In the genomic region with DNA sequence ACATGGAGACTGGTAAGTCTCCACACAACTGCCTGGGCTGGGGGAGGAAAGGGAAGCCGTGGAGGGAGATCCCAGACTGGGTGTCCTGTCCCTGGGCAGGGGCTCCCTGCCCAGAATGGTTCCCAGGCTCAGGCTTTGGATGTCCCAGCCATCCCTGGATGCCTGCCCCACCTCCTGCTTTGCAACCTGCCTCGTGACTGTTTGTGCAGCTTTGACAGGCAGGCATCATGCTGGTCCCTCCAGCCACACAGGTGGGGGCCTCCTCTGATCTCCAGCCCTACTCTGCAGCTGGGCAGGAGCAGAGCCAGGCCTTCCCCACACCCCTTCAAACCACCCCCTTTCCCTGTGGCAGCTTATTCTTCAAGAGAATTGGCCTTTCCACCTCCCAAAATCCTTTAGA, we compare ENCODE assay signal across 12 mouse cellular contexts. TPM values are rescaled to one million over a fixed set of nuclear protein-coding genes. Genes with fewer than 3 reads are reported as not detected.
A peak's percentile ranks its signal among the peaks of the same experiment; 100 is the strongest.
DNase-seq lines count a peak whose midpoint lies in the region; ATAC-seq lines count a peak whose summit lies in the region.
"Had no signal": no experiment of that assay in that cellular context is flagged by ENCODE, and none has a peak within 500 bp of the region (broad histone marks: within the 10 kb centered on the region; RNA-seq: fewer than 3 reads in every experiment).

No protein-coding gene starts in this region.

- 74% methylated on average over 2 of the region's 2 CpGs for WGBS in liver, embryonic 11.5 days

- no peak overlapping the region for H3K4me3 ChIP-seq in liver, embryonic 11.5 days (ENCODE audit: low read depth, low read length)

- peak; percentile 53 for DNase-seq in cerebellum, adult 9-11 months
- DNase-seq in cerebellum, adult 11 months = no peak
- peak; percentile 34 for DNase-seq in heart, adult 8-10 months (ENCODE audit: low spot score)
- no peak for DNase-seq in heart, postnatal 14 days
- peak; percentile 49 for DNase-seq in left cerebral cortex, postnatal 4 days
- DNase-seq in left cerebral cortex, adult 11 months (ENCODE audit: low spot score) = no peak
- peak; percentile 34 for DNase-seq in skeletal muscle tissue, adult 2 months (ENCODE audit: low read depth, low spot score)
- no peak for DNase-seq in liver, embryonic 11.5 days (ENCODE audit: low spot score)
- DNase-seq: kidney, adult 9 months; lung, adult 18-20 months; right cerebral cortex, postnatal 25 days; thymus, adult 2 months had no signal

- no peak overlapping the region for H3K27ac ChIP-seq in liver, embryonic 11.5 days (ENCODE audit: low read depth, low read length)

- no peak overlapping the region for H3K9ac ChIP-seq in liver, embryonic 11.5 days (ENCODE audit: low read depth, low read length)

- intact Hi-C loops in heart, postnatal 14 days (cut with DNase I) = no loop called here
- intact Hi-C loops in left cerebral cortex, postnatal 4 days (cut with DNase I) = no loop called here

- no peak overlapping the region for H3K4me2 ChIP-seq in liver, embryonic 11.5 days

- H3K27me3 ChIP-seq in liver, embryonic 11.5 days (replicated peaks; ENCODE audit: control insufficient read depth, insufficient read depth, low read length) = no peaks in the 10 kb centered on the region

- H3K36me3 ChIP-seq in liver, embryonic 11.5 days (ENCODE audit: control insufficient read depth, insufficient read depth, low read length) = peaks cover 6% of the 10 kb centered on the region; the same call in 1 of the 2 replicates

- H3K4me1 ChIP-seq in liver, embryonic 11.5 days (replicated peaks; ENCODE audit: control insufficient read depth, insufficient read depth, low read length) = no peaks in the 10 kb centered on the region

- H3K9me3 ChIP-seq in liver, embryonic 11.5 days (ENCODE audit: control insufficient read depth, low read length) = no peaks in the 10 kb centered on the region

- no peak for ATAC-seq in liver, embryonic 11.5 days (replicated peaks; ENCODE audit: low FRiP score)

RNA-seq across cellular contexts. Expression of a gene that starts 12.0 kb away (rescaled TPM):
- total RNA-seq in heart, adult 8-10 months (2022) = 10 to 100 TPM; 51.3 to 79.6 (median 60.3) TPM
- 10 to 100 TPM; 35.7 to 49.1 TPM for total RNA-seq in heart, postnatal 14 days (2021)
- total RNA-seq in left cerebral cortex, postnatal 4 days (2021) = 10 to 100 TPM; 32.8 to 35.8 TPM
- 5.2 and 5.6 TPM in 2 replicates for polyA plus RNA-seq in liver, embryonic 11.5 days (2014; fragmentation: Nextera tagmentation; extraction: Ambion mirVana)

RNA-seq across cellular contexts. Expression of a gene that starts 27.7 kb away (rescaled TPM):
- 10 to 100 TPM in 3 of 4 experiments, 1 to 10 TPM in 1; 8.9 to 13.5 (median 10.5) TPM for total RNA-seq in heart, adult 8-10 months (2022)
- total RNA-seq in heart, postnatal 14 days (2021) = 10 to 100 TPM; 11.9 to 13.7 TPM
- total RNA-seq in left cerebral cortex, postnatal 4 days (2021) = 1 to 10 TPM; 6.8 to 7.5 TPM
- polyA plus RNA-seq in liver, embryonic 11.5 days (2014; fragmentation: Nextera tagmentation; extraction: Ambion mirVana) = 20.4 and 20.6 TPM in 2 replicates

RNA-seq across cellular contexts. Expression of a gene that starts 42.1 kb away (rescaled TPM):
- 10 to 100 TPM in 1 of 4 experiments, 1 to 10 TPM in 3; 7.1 to 10.1 (median 8.0) TPM for total RNA-seq in heart, adult 8-10 months (2022)
- 1 to 10 TPM; 4.4 TPM for total RNA-seq in heart, postnatal 14 days (2021)
- under 1 TPM; 0.34 to 0.56 TPM for total RNA-seq in left cerebral cortex, postnatal 4 days (2021)
- 2.8 and 4.6 TPM in 2 replicates for polyA plus RNA-seq in liver, embryonic 11.5 days (2014; fragmentation: Nextera tagmentation; extraction: Ambion mirVana)

Comparison
In these comparisons a context has a peak if more than half of its experiments do, and no peak if none do; other contexts are left out.
1. DNase-seq: peak in cerebellum, adult 9-11 months (single experiment), heart, adult 8-10 months (single experiment), left cerebral cortex, postnatal 4 days (single experiment) and skeletal muscle tissue, adult 2 months (single experiment); none in cerebellum, adult 11 months (single experiment), heart, postnatal 14 days (0 of 2), left cerebral cortex, adult 11 months (single experiment) and liver, embryonic 11.5 days (single experiment).